Mouse (Mus musculus) cerebellum, adult 2 months (tissue): ENCODE results near the gene Gm21083. TPM values are rescaled to one million over a fixed set of nuclear protein-coding genes. Genes with fewer than 3 reads are reported as not detected.
"Not testable (repeated sequence)": the region's sequence is repeated elsewhere in the genome, so short reads cannot be mapped to it uniquely, and the experiment has no call there.

Experiments
- DNase-seq, 2 experiments: peaks; one replicate each; pipeline ENCODE4 v3.0.0; 2021
- H3K27ac ChIP-seq: fragments of 200-500 bp; 2 replicates; pipeline ENCODE4 v1.5.1; 2012; ENCODE audit warnings: low read length, control low read depth, inconsistent platforms; ENCODE audit not compliant: insufficient read depth
- H3K27me3 ChIP-seq: fragments of 200-500 bp; 2 replicates; pipeline ENCODE4 v1.6.1; 2012; ENCODE audit warnings: inconsistent platforms, mild to moderate bottlenecking, low read length, moderate library complexity; ENCODE audit not compliant: control insufficient read depth, insufficient read depth
- H3K4me1 ChIP-seq: fragments of 200-500 bp; 2 replicates; pipeline ENCODE4 v1.6.1; 2011; ENCODE audit warnings: low read length; ENCODE audit not compliant: control insufficient read depth, insufficient read depth
- H3K4me3 ChIP-seq: fragments of 200-500 bp; replicated peaks from 2 replicates; pipeline ENCODE3; 2011; ENCODE audit warnings: mild to moderate bottlenecking, low read depth, low read length, control low read depth; ENCODE audit not compliant: insufficient read depth
- WGBS: fragments of 180-500 bp; shearing (Covaris S2); methylation state at CpG from one replicate; pipeline ENCODE4 v1.1.7; 2018; 5-methylcytosine and 5-hydroxymethylcytosine counted together
- polyA plus RNA-seq: library from polyadenylated mRNA; depleted of rRNA; stranded (reverse); fragments of >200 nt; gene quantifications from 2 replicates; pipeline ENCODE4 v1.2.3, GENCODE M21; 2012; rRNA removed

Gm21083 gene
- not detected in 2 replicates for polyA plus RNA-seq

DNA sequence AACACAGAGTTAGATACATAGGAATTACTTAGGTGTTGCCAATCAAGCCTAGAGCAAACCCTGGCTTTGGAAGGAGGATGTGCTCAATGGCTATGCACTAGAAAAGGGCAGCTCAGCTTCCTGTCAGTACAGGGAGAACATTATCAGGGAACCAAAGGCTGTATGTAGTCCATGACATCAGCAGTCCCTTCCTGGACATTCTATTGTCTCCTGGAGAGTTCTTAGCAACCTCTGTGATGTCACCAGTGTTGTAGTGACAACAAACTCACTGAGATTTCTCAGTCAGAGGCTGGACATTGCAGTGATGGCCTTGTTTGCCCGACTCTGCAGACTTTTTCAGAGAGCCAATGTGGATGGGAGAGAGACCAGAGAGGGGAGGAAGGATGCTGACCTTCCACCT is at the start of gene Gm21083:
Gm21083 (plus strand) TSS at position 301 of the 400 bp plus-strand sequence.
- WGBS: 22% methylated on average over 1 of the region's 1 CpGs
- H3K27me3 ChIP-seq, H3K4me3 ChIP-seq, H3K4me1 ChIP-seq, H3K27ac ChIP-seq, DNase-seq: not testable (repeated sequence)

DNA sequence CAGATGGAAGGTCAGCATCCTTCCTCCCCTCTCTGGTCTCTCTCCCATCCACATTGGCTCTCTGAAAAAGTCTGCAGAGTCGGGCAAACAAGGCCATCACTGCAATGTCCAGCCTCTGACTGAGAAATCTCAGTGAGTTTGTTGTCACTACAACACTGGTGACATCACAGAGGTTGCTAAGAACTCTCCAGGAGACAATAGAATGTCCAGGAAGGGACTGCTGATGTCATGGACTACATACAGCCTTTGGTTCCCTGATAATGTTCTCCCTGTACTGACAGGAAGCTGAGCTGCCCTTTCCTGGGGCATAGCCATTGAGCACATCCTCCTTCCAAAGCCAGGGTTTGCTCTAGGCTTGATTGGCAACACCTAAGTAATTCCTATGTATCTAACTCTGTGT is 48.0 kb upstream of the Gm21083 start, which contains the start of gene Gm21190:
Gm21190 (minus strand) TSS at position 101 of the 400 bp plus-strand sequence.
- not testable (repeated sequence) for H3K27me3 ChIP-seq, H3K4me1 ChIP-seq, H3K4me3 ChIP-seq, H3K27ac ChIP-seq, DNase-seq
- 63% methylated on average over 1 of the region's 1 CpGs for WGBS

- H3K4me3 ChIP-seq, H3K27me3 ChIP-seq, H3K4me1 ChIP-seq, DNase-seq, H3K27ac ChIP-seq: not testable (repeated sequence)
- WGBS: 74% methylated on average over 6 of the region's 6 CpGs
Observed at GRCm38 (mm10) chr5:15548642-15549041, 28.5 kb upstream of the Gm21083 start.

DNA sequence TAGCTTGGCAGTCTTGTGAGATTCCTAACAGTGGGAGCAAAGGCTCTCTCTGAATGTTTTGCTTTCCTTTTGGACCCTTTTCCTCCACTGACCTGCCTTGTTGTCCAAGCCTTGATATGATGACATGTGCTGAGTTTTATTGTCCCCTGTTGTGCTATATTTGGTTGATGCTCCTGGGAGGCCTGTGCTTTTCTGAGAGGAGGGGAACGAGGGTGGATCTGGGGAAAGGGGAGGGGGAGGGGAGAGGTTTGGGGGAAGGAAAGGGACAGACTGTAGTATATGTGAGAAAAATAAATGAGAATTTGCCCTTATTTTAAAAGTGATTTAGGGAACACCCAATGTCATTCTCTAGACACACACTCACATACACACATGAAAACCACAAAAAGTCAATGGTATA is 28.0 kb upstream of the Gm21083 start:
- H3K27ac ChIP-seq, DNase-seq, H3K4me3 ChIP-seq, H3K4me1 ChIP-seq, H3K27me3 ChIP-seq: not testable (repeated sequence)
- 17% methylated on average over 1 of the region's 1 CpGs for WGBS

GRCm38 (mm10) chr5:15549606-15550005 is 27.5 kb upstream of the Gm21083 start:
- not testable (repeated sequence) for H3K27me3 ChIP-seq, H3K27ac ChIP-seq, H3K4me1 ChIP-seq, H3K4me3 ChIP-seq, DNase-seq
- 11% methylated on average over 3 of the region's 3 CpGs for WGBS

DNA sequence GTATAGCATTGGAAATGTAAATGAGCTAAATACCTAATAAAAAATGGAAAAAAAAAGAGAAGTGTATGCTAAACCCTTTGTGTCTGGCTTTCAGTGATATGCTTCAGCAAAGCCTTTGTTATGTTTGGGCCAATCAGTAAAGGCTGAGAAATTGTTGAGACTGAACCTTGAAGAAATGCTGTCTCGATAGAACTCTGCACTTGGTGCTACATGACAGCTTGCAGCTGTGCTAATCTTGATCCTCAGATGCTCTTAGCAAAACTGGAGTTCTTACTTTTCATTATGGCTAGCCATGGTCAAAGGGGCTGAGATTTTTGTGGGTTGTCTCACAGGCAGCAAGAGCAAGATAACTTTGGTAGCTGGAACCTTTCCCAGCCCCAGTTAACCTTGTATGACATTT is 18.5 kb upstream of the Gm21083 start:
- H3K27ac ChIP-seq, H3K4me1 ChIP-seq, DNase-seq, H3K27me3 ChIP-seq, H3K4me3 ChIP-seq: not testable (repeated sequence)
- WGBS: 72% methylated on average over 1 of the region's 1 CpGs

DNA sequence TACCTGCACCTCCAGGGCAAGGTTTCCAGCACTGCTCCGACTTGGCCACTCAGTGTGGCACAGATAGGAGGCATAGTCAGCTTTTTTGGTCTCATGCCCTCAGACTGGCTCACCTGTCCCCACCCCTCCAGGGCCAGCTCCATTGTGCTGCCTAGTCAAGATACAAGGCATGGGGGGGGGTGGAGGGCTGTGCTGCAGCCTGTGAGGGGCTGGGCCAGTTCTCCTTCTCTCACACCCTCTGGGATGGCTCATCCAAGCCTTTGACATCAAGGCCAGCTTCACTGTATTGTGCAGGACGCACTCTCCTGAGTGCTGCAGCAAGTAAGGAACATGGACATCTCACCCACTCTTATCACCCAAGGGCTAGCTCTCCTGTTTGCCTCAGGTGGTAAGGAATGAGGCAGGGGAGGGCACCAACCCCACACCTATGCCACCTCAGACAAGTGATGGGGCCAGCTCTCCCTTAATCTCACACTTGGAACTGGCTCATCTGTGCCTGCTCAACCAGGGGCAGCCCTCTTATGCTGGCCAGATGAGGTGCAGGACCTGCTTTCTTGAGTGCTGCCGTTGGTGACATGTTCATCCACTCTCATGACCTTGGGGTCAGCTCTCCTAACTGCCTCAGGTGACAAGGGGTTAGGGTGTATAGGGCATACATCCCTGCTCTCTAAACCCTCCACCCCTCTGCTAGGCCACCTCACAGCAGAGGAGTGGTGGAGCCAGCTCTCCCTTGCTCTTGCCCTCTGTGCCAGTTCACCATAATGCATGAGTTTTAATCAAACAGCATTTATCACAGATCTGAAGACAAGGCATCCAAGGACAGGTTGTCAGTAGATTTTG is 15.5 kb upstream of the Gm21083 start:
- not testable (repeated sequence) for H3K4me3 ChIP-seq, H3K27ac ChIP-seq, H3K4me1 ChIP-seq, DNase-seq, H3K27me3 ChIP-seq
- WGBS: 75% methylated on average over 3 of the region's 3 CpGs

DNA sequence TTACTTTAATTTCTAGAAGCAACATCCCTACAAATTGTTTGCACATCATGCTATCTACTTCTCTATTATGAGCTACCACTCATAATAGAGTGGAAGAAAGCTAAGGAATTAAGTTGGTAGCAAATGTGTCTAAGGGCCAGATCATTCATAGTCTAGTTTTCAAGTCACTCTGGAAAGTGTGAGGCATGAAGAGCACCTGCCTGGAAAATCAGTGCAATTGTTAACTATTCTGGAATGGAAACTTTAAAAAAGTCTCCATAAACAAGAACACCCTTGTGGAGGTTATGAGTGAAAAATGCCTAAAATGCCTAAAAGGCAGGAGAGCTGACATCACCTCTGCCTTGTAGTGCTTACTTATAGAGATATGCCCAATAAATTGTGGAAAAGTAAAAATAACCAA is 3.4 kb upstream of the Gm21083 start:
- H3K4me1 ChIP-seq, H3K27me3 ChIP-seq, H3K27ac ChIP-seq, H3K4me3 ChIP-seq, DNase-seq: not testable (repeated sequence)

GRCm38 (mm10) chr5:15586351-15586750 is 9.2 kb downstream of the Gm21083 start:
- not testable (repeated sequence) for H3K4me3 ChIP-seq, H3K27me3 ChIP-seq, H3K27ac ChIP-seq, H3K4me1 ChIP-seq
- DNase-seq: peak in 1 of 2 experiments; percentile 8

DNA sequence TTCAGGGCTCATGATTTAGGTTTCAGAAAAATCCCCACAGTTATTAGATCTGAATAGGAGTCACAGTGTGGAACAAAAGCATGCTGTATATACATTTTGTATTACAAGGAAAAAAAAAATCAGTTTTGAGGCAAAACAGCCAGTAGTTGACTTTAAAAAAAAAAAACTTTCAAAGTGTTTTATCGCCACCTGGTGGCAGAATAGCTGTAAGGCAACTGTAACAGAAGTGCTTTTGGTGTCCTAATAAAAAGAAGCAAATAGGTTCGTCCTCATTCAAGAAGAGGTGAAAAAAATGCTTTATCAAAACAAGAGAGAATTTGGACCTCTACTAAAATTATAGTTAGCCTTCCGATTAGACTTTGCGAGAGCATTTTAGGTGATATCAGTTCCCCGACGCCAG is 11.2 kb downstream of the Gm21083 start:
- not testable (repeated sequence) for H3K4me1 ChIP-seq, H3K4me3 ChIP-seq, DNase-seq, H3K27ac ChIP-seq, H3K27me3 ChIP-seq
- WGBS: 37% methylated on average over 6 of the region's 6 CpGs

DNA sequence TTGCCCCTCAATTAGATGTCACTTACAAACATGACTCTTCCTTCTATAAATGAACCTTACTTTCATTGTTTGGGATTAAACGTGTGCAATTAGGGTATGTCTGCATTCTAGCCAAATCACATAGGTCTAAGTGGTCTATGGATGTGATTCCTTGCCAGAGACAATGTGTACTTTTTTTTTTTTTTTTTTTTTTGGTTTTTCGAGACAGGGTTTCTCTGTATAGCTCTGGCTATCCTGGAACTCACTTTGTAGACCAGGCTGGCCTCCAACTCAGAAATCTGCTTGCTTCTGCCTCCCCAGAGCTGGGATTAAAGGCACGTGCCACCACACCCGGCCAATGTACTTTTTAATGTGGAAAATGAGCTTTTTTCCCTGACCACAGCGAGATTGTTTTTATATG is 13.5 kb downstream of the Gm21083 start:
- not testable (repeated sequence) for DNase-seq, H3K4me3 ChIP-seq, H3K27ac ChIP-seq, H3K27me3 ChIP-seq, H3K4me1 ChIP-seq
- 51% methylated on average over 5 of the region's 5 CpGs for WGBS

DNA sequence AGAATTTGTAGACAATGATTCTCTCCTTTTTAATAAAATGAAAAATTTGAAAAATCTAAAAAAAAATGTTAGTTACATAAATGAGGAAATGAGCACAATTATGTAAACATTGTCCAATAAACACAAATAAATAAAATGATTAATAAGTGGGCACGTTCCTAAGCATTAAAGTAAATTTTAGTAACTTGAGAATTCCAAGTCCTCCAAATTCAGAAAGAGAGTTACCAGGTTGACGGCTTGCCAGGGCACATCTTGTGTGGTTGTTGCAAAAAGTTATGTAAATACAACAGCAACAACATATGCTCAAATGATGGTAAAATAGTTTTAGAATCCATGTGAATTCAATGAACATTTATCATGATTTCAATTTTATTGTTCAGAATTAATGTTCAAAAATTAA is 14.4 kb downstream of the Gm21083 start:
- H3K4me3 ChIP-seq, H3K4me1 ChIP-seq, DNase-seq, H3K27ac ChIP-seq, H3K27me3 ChIP-seq: not testable (repeated sequence)
- WGBS: 64% methylated on average over 2 of the region's 2 CpGs

- not testable (repeated sequence) for H3K4me1 ChIP-seq, H3K4me3 ChIP-seq, DNase-seq, H3K27ac ChIP-seq, H3K27me3 ChIP-seq
Observed at GRCm38 (mm10) chr5:15598831-15599230, 21.7 kb downstream of the Gm21083 start.
